ENCODE assay signal across 10 mouse cellular contexts in genomic region chr12:79839096-79839941, GRCm38 (mm10).
DNase-seq lines count a peak whose midpoint lies in the region; ATAC-seq and TF ChIP-seq lines count a peak whose summit lies in the region.
"Had no signal": no experiment of that assay in that cellular context is flagged by ENCODE, and none has a peak within 500 bp of the region (broad histone marks: within the 10 kb centered on the region; RNA-seq: fewer than 3 reads in every experiment).

No protein-coding gene starts in this region.

- H3K4me1 ChIP-seq in heart, embryonic 10.5 days, result peaks cover 73% of the 10 kb centered on the region
- H3K4me1 ChIP-seq in spleen, adult 2 months (ENCODE audit: control insufficient read depth, insufficient read depth, insufficient read length), result peaks cover 50% of the 10 kb centered on the region; the same call in 1 of the 2 replicates
- peaks cover 52% of the 10 kb centered on the region for H3K4me1 ChIP-seq in limb, embryonic 14.5 days (ENCODE audit: control insufficient read depth, insufficient read depth, low read length)
- H3K4me1 ChIP-seq in stomach, embryonic 15.5 days, result peaks cover 40% of the 10 kb centered on the region

- ATAC-seq in limb, embryonic 14.5 days (ENCODE audit: low FRiP score, low read depth), result no peak
- no peak for ATAC-seq in stomach, embryonic 15.5 days (ENCODE audit: insufficient read depth, low FRiP score, low read depth)

- H3K27ac ChIP-seq in heart, embryonic 10.5 days, result peak overlapping the region; percentile 85
- H3K27ac ChIP-seq in spleen, adult 2 months (ENCODE audit: insufficient read depth, low read length), result peak overlapping the region; percentile 22; the same call in 1 of the 2 replicates
- peak overlapping the region; percentile 62; the same call in 1 of the 2 replicates for H3K27ac ChIP-seq in limb, embryonic 14.5 days (replicated peaks; ENCODE audit: low read depth, low read length)
- peak overlapping the region; percentile 55 for H3K27ac ChIP-seq in stomach, embryonic 15.5 days
- H3K27ac ChIP-seq: macrophage had no signal

- TF ChIP-seq POLR2A in spleen, adult 2 months (IDR thresholded peaks at IDR 0.05; ENCODE audit: low read depth, low read length), result no peak
- no peak for TF ChIP-seq POLR2A in limb, embryonic 14.5 days (IDR thresholded peaks at IDR 0.05; ENCODE audit: borderline replicate concordance, extremely low read depth, insufficient read depth, insufficient read length)

- TF ChIP-seq CTCF in spleen, adult 2 months (IDR thresholded peaks at IDR 0.05; ENCODE audit: extremely low read depth, insufficient read depth, insufficient read length, insufficient replicate concordance), result no peak

- no peak overlapping the region for H3K9ac ChIP-seq in limb, embryonic 14.5 days (ENCODE audit: low read depth, low read length, severe bottlenecking)
- no peak overlapping the region for H3K9ac ChIP-seq in stomach, embryonic 15.5 days

- no peak for DNase-seq in heart, embryonic 10.5 days (ENCODE audit: low spot score)
- no peak for DNase-seq in heart, postnatal 25 days (ENCODE audit: low spot score)
- DNase-seq in spleen, adult 2 months (ENCODE audit: low read depth in 1 of 2, low spot score in 2 of 2), result no peak
- no peak for DNase-seq in spleen, adult 12 weeks (ENCODE audit: low spot score)
- DNase-seq in limb, embryonic 14.5 days (ENCODE audit: low spot score), result no peak
- DNase-seq in urinary bladder, postnatal 10 days (ENCODE audit: low spot score), result no peak
- DNase-seq in T-cell, adult 2 months (ENCODE audit: low spot score), result no peak
- DNase-seq: right cerebral cortex, postnatal 4 days had no signal

- H3K27me3 ChIP-seq in heart, embryonic 10.5 days (ENCODE audit: insufficient read depth, poor library complexity, severe bottlenecking), result no peaks in the 10 kb centered on the region
- no peaks in the 10 kb centered on the region for H3K27me3 ChIP-seq in spleen, adult 2 months (ENCODE audit: control insufficient read depth, insufficient read depth, low read length)
- H3K27me3 ChIP-seq in limb, embryonic 14.5 days (ENCODE audit: control insufficient read depth, insufficient read depth, low read length), result no peaks in the 10 kb centered on the region
- H3K27me3 ChIP-seq in stomach, embryonic 15.5 days (replicated peaks), result no peaks in the 10 kb centered on the region

- H3K9me3 ChIP-seq in heart, embryonic 10.5 days, result no peaks in the 10 kb centered on the region
- no peaks in the 10 kb centered on the region for H3K9me3 ChIP-seq in limb, embryonic 14.5 days (ENCODE audit: control insufficient read depth, low read length)
- no peaks in the 10 kb centered on the region for H3K9me3 ChIP-seq in stomach, embryonic 15.5 days

- no peak overlapping the region for H3K4me2 ChIP-seq in limb, embryonic 14.5 days (replicated peaks; ENCODE audit: low read depth, low read length, severe bottlenecking)
- no peak overlapping the region for H3K4me2 ChIP-seq in stomach, embryonic 15.5 days

- WGBS in heart, embryonic 10.5 days, result 62% methylated on average over 12 of the region's 12 CpGs
- WGBS in spleen, adult 2 months, result 73% methylated on average over 12 of the region's 12 CpGs
- 45% methylated on average over 12 of the region's 12 CpGs for WGBS in limb, embryonic 14.5 days
- WGBS in stomach, embryonic 15.5 days, result 63% methylated on average over 12 of the region's 12 CpGs

- H3K4me3 ChIP-seq in heart, embryonic 10.5 days, result no peak overlapping the region
- H3K4me3 ChIP-seq in spleen, adult 2 months (ENCODE audit: extremely low read depth, insufficient read depth, insufficient read length), result no peak overlapping the region
- H3K4me3 ChIP-seq in limb, embryonic 14.5 days (replicated peaks; ENCODE audit: low read length), result no peak overlapping the region
- H3K4me3 ChIP-seq in stomach, embryonic 15.5 days (replicated peaks), result no peak overlapping the region

- intact Hi-C loops in heart, postnatal 25 days (cut with DNase I), result loop anchor here (2.0 to 5.0 kb wide), 5 partner anchors 43 to 273 kb away; partner anchors contain the start of gene Zfp36l1

- no peaks in the 10 kb centered on the region for H3K36me3 ChIP-seq in heart, embryonic 10.5 days
- no peaks in the 10 kb centered on the region for H3K36me3 ChIP-seq in spleen, adult 2 months (ENCODE audit: control insufficient read depth, insufficient read depth, low read length)
- no peaks in the 10 kb centered on the region for H3K36me3 ChIP-seq in limb, embryonic 14.5 days (ENCODE audit: control insufficient read depth, insufficient read depth, low read length)
- no peaks in the 10 kb centered on the region for H3K36me3 ChIP-seq in stomach, embryonic 15.5 days

Comparison
In these comparisons a context has a peak if more than half of its experiments do, and no peak if none do; other contexts are left out.
1. H3K27ac ChIP-seq: peak in every context shown above with its lines; median percentile 85 in heart, embryonic 10.5 days; 62 in limb, embryonic 14.5 days; 55 in stomach, embryonic 15.5 days; 22 in spleen, adult 2 months.